Mouse (Mus musculus): ENCODE data around the gene Tdrkh. TPM values are rescaled to one million over a fixed set of nuclear protein-coding genes. Genes with fewer than 3 reads are reported as not detected.

Gene Tdrkh
- polyA plus RNA-seq, 1 experiment, result 15.5 TPM

- Histone ChIP-seq H3K27ac (ENCODE audit: insufficient read depth, low read length) (no peak within 1 kb of the TSS), H3K4me3 (ENCODE audit: insufficient read depth, low read length) (no peak within 1 kb of the TSS)
These were observed 40.4 kb upstream of the Tdrkh start, which contains the start of gene Rorc for GRCm38 (mm10) chr3:94372641-94373040. TSS of gene Rorc (plus strand) at chr3:94372794.

GRCm38 (mm10) chr3:94373090-94373489 lies 40.0 kb upstream of the Tdrkh start:
- Histone ChIP-seq H3K4me1 (ENCODE audit: control insufficient read depth, insufficient read depth, low read length) (0 out of 2 replicates have a peak, but pooled peaks cover 1% of the 10 kb centered on the region), H3K27ac (ENCODE audit: insufficient read depth, low read length) (no peak overlapping the region), H3K4me3 (ENCODE audit: insufficient read depth, low read length) (no peak overlapping the region)
- no peak for TF ChIP-seq POLR2A (IDR thresholded peaks at IDR 0.05; ENCODE audit: extremely low read depth, insufficient read depth, low read length)
- no peak for TF ChIP-seq CTCF (IDR thresholded peaks at IDR 0.05; ENCODE audit: extremely low read depth, insufficient read depth, low read length)

More at GRCm38 (mm10) chr3:94372641-94373040, 40.4 kb upstream of the Tdrkh start, which contains the start of gene Rorc:
- TF ChIP-seq POLR2A (IDR thresholded peaks at IDR 0.05; ENCODE audit: extremely low read depth, insufficient read depth, low read length) (no peak), CTCF (IDR thresholded peaks at IDR 0.05; ENCODE audit: extremely low read depth, insufficient read depth, low read length) (no peak)
- H3K4me1 ChIP-seq (ENCODE audit: control insufficient read depth, insufficient read depth, low read length), result 0 out of 2 replicates have a peak, but pooled peaks cover 1% of the 10 kb centered on the region

GRCm38 (mm10) chr3:94373597-94374011 lies 39.5 kb upstream of the Tdrkh start:
- Histone ChIP-seq H3K4me1 (ENCODE audit: control insufficient read depth, insufficient read depth, low read length) (0 out of 2 replicates have a peak, but pooled peaks cover 1% of the 10 kb centered on the region), H3K27ac (ENCODE audit: insufficient read depth, low read length) (no peak overlapping the region), H3K4me3 (ENCODE audit: insufficient read depth, low read length) (no peak overlapping the region)
- TF ChIP-seq CTCF (IDR thresholded peaks at IDR 0.05; ENCODE audit: extremely low read depth, insufficient read depth, low read length), result no peak
- TF ChIP-seq POLR2A (IDR thresholded peaks at IDR 0.05; ENCODE audit: extremely low read depth, insufficient read depth, low read length), result no peak

GRCm38 (mm10) chr3:94374636-94375035 lies 38.4 kb upstream of the Tdrkh start:
- TF ChIP-seq POLR2A (IDR thresholded peaks at IDR 0.05; ENCODE audit: extremely low read depth, insufficient read depth, low read length) (no peak), CTCF (IDR thresholded peaks at IDR 0.05; ENCODE audit: extremely low read depth, insufficient read depth, low read length) (no peak)
- Histone ChIP-seq H3K4me1 (ENCODE audit: control insufficient read depth, insufficient read depth, low read length) (0 out of 2 replicates have a peak, but pooled peaks cover 1% of the 10 kb centered on the region), H3K27ac (ENCODE audit: insufficient read depth, low read length) (no peak overlapping the region), H3K4me3 (ENCODE audit: insufficient read depth, low read length) (no peak overlapping the region)

- TF ChIP-seq CTCF (IDR thresholded peaks at IDR 0.05; ENCODE audit: extremely low read depth, insufficient read depth, low read length) (no peak), POLR2A (IDR thresholded peaks at IDR 0.05; ENCODE audit: extremely low read depth, insufficient read depth, low read length) (no peak)
- H3K4me1 ChIP-seq (ENCODE audit: control insufficient read depth, insufficient read depth, low read length), result 0 out of 2 replicates have a peak, but pooled peaks cover 1% of the 10 kb centered on the region
- no peak overlapping the region for H3K4me3 ChIP-seq (ENCODE audit: insufficient read depth, low read length)
- H3K27ac ChIP-seq (ENCODE audit: insufficient read depth, low read length), result no peak overlapping the region
These were observed 37.9 kb upstream of the Tdrkh start for GRCm38 (mm10) chr3:94375146-94375545.

- Histone ChIP-seq H3K4me1 (ENCODE audit: control insufficient read depth, insufficient read depth, low read length) (0 out of 2 replicates have a peak, but pooled peaks cover 1% of the 10 kb centered on the region), H3K4me3 (ENCODE audit: insufficient read depth, low read length) (no peak overlapping the region), H3K27ac (ENCODE audit: insufficient read depth, low read length) (no peak overlapping the region)
- TF ChIP-seq POLR2A (IDR thresholded peaks at IDR 0.05; ENCODE audit: extremely low read depth, insufficient read depth, low read length) (no peak), CTCF (IDR thresholded peaks at IDR 0.05; ENCODE audit: extremely low read depth, insufficient read depth, low read length) (no peak)
These were observed 37.2 kb upstream of the Tdrkh start for GRCm38 (mm10) chr3:94375861-94376260.

- no peak overlapping the region for H3K27ac ChIP-seq (ENCODE audit: insufficient read depth, low read length)
- H3K4me1 ChIP-seq (ENCODE audit: control insufficient read depth, insufficient read depth, low read length), result 0 out of 2 replicates have a peak, but pooled peaks cover 1% of the 10 kb centered on the region
- no peak overlapping the region for H3K4me3 ChIP-seq (ENCODE audit: insufficient read depth, low read length)
- TF ChIP-seq POLR2A (IDR thresholded peaks at IDR 0.05; ENCODE audit: extremely low read depth, insufficient read depth, low read length) (no peak), CTCF (IDR thresholded peaks at IDR 0.05; ENCODE audit: extremely low read depth, insufficient read depth, low read length) (no peak)
These were observed 35.8 kb upstream of the Tdrkh start for GRCm38 (mm10) chr3:94377028-94377923.

GRCm38 (mm10) chr3:94379831-94380510 lies 33.1 kb upstream of the Tdrkh start:
- Histone ChIP-seq H3K4me1 (ENCODE audit: control insufficient read depth, insufficient read depth, low read length) (no peaks in the 10 kb centered on the region), H3K27ac (ENCODE audit: insufficient read depth, low read length) (no peak overlapping the region), H3K4me3 (ENCODE audit: insufficient read depth, low read length) (no peak overlapping the region)
- no peak for TF ChIP-seq CTCF (IDR thresholded peaks at IDR 0.05; ENCODE audit: extremely low read depth, insufficient read depth, low read length)
- no peak for TF ChIP-seq POLR2A (IDR thresholded peaks at IDR 0.05; ENCODE audit: extremely low read depth, insufficient read depth, low read length)

GRCm38 (mm10) chr3:94382308-94382707 lies 30.8 kb upstream of the Tdrkh start:
- Histone ChIP-seq H3K4me3 (ENCODE audit: insufficient read depth, low read length) (no peak overlapping the region), H3K4me1 (ENCODE audit: control insufficient read depth, insufficient read depth, low read length) (no peaks in the 10 kb centered on the region), H3K27ac (ENCODE audit: insufficient read depth, low read length) (no peak overlapping the region)
- no peak for TF ChIP-seq POLR2A (IDR thresholded peaks at IDR 0.05; ENCODE audit: extremely low read depth, insufficient read depth, low read length)
- TF ChIP-seq CTCF (IDR thresholded peaks at IDR 0.05; ENCODE audit: extremely low read depth, insufficient read depth, low read length), result no peak
